Mouse (Mus musculus) kidney, postnatal 4 days (tissue): ENCODE results near the gene Ankrd55.
"Not testable (repeated sequence)": the region's sequence is repeated elsewhere in the genome, so short reads cannot be mapped to it uniquely, and the experiment has no call there.

Source experiments
- DNase-seq, 2 experiments: peaks; one replicate each; pipeline ENCODE4 v3.0.0; 2021; ENCODE audit warnings: mixed read lengths in 2 of 2

Gene Ankrd55

DNA sequence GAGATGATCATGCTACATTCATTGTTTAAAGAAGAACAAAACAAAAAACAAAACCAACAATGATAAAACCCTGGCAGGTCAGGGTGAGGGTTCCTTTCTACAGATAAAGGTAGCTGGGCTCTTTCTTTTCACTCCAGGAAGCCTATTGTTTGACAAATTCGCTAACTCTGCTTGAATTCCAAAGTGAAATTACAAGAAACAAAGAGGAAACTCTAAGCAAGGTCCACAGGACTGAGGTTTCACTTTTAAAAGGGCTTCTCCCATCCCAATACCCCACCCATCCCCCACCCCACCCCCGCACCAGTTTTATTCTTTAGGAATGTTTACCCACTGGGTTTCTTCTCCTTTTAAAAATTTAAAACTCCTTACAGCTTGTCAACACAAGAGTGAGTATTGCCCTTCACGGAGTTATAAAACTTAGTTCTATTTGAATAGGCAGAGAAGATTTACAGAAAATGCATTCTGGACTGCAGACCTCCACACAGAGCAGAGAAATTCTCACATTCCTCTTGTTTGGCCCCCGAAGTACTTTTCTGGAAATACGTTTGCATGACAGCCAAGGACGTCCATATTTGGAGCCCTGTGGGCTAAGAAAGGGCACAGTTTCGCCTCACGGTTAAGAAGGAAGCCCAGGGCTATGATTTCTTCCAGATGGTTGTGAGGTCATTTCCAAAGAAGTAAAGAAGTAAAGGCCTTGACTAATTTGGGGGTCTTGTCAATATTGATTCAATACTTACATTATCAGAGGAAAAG is 128.3 kb downstream of the Ankrd55 start:
- no peak for DNase-seq

DNA sequence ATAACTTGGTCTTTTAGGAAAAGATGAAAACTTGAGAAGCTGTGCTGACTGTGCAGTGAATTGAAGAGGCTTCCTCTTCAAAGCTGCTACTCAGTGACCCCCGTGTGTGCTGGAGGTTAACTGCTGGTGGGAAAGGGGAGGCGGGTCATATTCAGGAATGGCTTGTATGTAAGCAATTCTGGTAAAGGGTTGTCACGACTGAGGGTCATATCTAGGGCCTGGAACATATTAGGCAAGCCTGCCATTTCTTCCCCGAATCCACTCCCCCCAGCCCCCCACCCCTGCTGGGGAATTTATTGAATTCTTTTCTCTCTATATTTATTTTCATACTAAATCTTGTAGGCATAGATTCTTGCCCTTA is 128.9 kb downstream of the Ankrd55 start:
- peak; percentile 19 to 33 for DNase-seq

DNA sequence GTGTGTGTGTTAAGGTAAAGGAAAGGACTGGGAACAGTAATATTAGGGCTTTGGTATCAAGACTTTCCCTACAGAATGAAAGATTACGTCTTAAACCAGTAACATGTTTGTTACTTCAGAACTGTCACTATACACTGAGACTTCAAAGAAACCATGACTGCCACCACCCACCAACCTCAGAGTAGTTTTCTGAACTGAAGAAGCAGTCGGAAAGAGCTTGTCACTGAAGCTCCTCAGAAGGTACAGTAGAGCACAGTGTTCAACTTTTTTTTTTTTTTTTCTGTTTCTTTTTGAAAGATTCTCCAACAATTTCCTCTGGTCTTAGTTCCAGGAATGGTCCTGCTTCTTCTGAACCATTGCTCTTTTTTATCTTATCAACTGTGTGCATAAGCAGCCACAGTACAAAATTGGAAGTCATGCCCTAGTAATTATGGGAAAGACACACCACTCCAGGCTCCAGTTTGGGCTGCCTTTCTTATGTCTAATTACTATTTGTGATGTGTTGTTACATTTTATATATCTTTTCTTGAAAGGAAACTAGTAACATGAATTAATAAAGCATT is 129.7 kb downstream of the Ankrd55 start:
- no peak for DNase-seq

DNA sequence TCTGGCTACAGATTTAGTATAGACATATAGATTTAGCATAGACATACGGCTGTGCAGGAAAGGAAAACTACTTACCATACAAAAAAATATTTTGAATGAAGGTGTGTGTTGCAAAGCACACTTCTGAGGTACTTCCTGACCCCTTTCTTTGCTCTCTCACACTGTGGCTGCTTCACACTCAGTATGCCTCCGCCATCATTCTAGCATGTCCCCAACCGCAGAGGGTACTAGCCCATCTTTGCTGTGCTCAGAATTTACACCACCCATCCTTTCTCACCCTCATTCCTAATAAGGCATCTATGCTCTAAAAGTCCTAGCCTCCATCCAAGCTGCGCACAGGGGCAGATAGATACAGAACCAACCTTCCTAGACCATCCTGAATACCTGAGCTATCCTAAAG is 130.3 kb downstream of the Ankrd55 start:
- no peak for DNase-seq

DNA sequence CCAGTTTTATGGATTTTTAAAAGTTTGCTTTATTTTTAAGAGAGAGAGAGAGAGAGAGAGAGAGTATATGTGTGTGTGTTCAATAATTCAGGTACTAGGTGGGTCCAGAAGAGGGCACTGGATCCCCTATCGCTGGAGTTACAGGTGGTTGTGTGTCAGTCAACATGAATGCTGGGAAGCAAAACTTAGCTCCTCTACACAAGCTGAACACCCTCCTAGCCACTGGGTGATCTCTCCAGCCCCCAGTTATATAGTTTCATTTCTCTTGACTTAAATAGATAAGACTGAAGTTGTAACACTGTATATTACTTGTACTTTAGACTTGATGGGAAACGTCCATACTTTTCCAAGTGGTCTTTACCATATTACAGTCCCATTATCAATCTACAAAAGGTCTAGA is 136.0 kb downstream of the Ankrd55 start:
- DNase-seq = no peak

DNA sequence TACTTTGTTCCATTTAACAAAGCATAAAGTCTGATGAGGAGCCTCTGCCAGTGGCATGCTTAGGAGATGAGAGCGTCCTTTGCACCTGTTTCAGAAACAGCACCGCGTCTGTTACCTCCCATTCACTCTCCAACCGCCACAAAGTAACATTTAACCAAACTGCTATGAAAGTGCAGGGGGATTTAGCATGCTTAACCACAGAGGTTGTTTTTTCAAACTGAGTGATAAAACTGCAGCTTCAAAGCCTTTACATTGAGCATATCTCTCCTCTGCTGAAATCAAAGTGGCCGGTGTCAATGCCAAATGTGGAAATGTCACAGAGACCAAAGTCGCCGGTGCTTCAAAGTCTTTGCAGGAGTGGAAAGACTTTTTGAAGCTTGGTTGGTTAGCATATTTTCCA is 136.4 kb downstream of the Ankrd55 start:
- DNase-seq = no peak

DNA sequence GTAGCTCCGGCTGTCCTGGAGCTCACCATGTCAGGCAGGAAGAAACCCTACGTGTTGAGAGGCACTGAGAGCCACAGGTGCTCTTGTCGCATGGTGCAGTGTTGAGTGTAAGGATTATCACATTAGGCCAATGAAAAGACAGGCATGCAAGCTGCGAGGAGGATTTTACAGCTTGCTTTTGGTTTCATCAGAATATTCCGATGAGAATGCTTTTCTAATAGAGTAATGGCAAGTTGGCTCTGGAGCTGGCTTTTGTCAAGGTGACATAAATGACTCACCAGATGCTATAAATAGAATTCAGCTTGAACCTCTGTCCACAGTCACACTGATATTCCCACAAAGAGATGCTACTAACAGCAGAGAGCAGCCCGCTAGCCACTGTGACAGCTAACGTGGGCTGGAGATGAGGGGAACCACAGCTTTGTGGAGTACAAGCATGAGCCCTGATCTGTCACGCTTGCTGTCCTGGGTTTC is 137.0 kb downstream of the Ankrd55 start:
- no peak for DNase-seq

DNA sequence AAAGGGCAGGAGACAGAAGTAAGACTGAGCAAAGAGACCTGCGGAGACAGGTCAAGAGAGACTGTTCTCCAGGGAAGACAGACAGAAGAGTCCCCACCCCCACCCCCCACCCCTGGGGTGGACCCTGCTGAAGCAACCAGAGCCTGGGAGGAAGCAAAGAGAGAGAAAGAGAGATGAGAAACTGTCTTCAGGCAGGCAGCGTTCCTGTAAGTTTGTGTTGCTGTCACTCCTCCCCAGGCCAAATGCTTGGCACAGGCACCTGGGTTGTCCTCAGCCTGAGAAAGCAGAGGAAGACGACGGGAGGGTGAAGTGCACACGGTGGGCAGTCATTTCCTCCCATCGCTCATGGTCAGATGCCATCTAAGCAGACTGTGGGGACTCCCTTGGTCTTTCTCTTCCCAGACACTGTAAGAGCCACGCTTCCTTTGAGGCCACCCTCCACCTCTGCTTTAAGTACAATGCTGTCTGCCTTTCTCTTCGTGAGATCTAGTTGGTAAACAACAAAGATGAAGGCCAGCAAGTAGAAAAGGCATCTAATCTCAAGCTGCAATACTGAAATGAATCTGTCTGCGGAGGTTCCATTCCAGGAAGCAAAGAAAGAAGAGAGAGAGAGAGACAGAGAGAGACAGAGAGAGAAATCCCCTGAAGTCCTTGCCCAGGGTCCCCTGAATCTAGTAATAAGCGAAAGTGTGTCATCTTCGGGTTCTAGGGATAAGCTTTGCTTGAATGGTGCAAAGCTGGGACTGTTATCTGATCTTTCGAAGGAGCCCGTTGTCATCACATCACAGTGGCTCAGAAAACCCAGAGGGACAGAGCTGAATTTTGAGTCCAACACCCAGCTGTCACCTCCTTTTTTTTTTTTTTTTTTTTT is 138.2 kb downstream of the Ankrd55 start:
- no peak for DNase-seq

DNA sequence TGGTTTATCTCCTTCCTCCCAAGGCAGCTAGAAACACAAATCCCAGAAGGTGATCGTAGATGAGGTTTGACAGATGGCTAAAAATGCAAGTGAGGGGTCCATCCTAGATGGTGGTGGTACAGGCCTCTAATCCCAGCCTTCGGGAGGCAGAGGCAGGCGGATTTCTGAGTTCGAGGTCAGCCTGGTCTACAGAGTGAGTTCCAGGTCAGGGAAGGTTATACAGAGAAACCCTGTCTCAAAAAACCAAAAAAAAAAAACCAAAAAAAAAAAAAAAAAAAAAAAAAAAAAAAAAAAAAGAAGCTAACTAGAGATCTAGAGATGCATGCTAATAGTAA is 138.9 kb downstream of the Ankrd55 start:
- DNase-seq = not testable (repeated sequence)

DNA sequence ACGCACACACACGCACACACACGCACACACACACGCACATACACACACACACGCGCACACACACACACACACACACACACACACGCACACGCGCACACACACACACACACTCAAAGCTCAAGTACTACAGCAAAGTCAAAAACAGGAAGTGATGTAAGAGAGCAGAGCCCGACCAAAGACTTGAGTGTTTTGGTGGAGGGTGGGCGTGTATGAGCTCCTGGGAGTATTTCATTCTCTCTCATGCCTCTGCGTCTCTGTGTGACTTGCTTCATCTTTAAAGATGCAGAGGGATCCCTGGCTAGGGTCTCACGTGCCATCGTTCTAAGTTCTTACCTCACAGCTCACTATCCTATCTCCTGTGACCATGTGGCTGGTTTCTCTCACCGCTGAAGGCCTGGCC is 139.3 kb downstream of the Ankrd55 start:
- no peak for DNase-seq

DNA sequence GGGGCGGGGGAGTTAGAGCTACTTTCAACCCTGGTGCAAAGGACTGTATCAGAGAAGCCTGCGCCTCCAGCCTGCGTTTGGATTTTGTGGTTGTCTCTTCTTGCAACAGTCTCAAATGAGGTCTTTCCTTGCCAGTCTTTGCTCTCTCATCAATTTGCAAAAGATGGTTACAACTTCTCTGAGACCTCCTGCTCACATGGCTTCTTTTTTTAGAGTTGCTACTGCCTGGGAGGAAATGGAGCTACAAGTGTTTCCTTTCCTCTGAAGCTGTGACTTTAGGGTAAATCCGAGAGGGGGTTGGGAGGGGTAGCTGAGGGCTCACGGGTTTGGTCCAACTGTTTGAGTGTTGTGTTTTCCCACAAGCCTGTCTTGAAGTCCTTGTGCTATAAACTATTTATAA is 145.0 kb downstream of the Ankrd55 start:
- DNase-seq = no peak
